Mouse (Mus musculus): ENCODE measurements at regions not wholly inside any gene's neighbourhood (a gene's known extent, or its start where the extent isn't known, plus 50 kb on each side); places are given as distances from the start of the nearest gene placed in this dataset.
A peak's percentile ranks its signal among the peaks of the same experiment; 100 is the strongest.

GRCm38 (mm10) chr12:25444355-25444754 is 347.4 kb upstream of the Id2 start:
- ATAC-seq, result no peak

- no peak for ATAC-seq
These were observed 342.1 kb upstream of the Id2 start for GRCm38 (mm10) chr12:25439029-25439551.

GRCm38 (mm10) chr12:25438217-25439028 is 341.5 kb upstream of the Id2 start:
- ATAC-seq, result peak; percentile 83

GRCm38 (mm10) chr12:25437556-25437955 is 340.6 kb upstream of the Id2 start:
- ATAC-seq, result no peak

- ATAC-seq, result no peak
These were observed 339.4 kb upstream of the Id2 start for GRCm38 (mm10) chr12:25436220-25436911.

GRCm38 (mm10) chr12:25432796-25433195 is 335.9 kb upstream of the Id2 start:
- ATAC-seq, result no peak

GRCm38 (mm10) chr12:25430911-25431310 is 334.0 kb upstream of the Id2 start:
- ATAC-seq, result no peak

- ATAC-seq, result peak; percentile 68
These were observed 331.1 kb upstream of the Id2 start for GRCm38 (mm10) chr12:25427911-25428642.

GRCm38 (mm10) chr12:25417336-25417735 is 320.4 kb upstream of the Id2 start:
- ATAC-seq, result no peak

- ATAC-seq, result no peak
These were observed 319.6 kb upstream of the Id2 start for GRCm38 (mm10) chr12:25416571-25416970.

GRCm38 (mm10) chr12:25415641-25416040 is 318.7 kb upstream of the Id2 start:
- no peak for ATAC-seq

GRCm38 (mm10) chr12:25415232-25415631 is 318.3 kb upstream of the Id2 start:
- ATAC-seq, result peak; percentile 67

GRCm38 (mm10) chr12:25407301-25407700 is 310.4 kb upstream of the Id2 start:
- no peak for ATAC-seq

GRCm38 (mm10) chr12:25400326-25400725 is 303.4 kb upstream of the Id2 start:
- no peak for ATAC-seq

GRCm38 (mm10) chr12:25398726-25399125 is 301.8 kb upstream of the Id2 start:
- ATAC-seq, result no peak

- peak; percentile 32 for ATAC-seq
These were observed 297.4 kb upstream of the Id2 start for GRCm38 (mm10) chr12:25394326-25394725.

GRCm38 (mm10) chr12:25393501-25393900 is 296.6 kb upstream of the Id2 start:
- ATAC-seq, result no peak

GRCm38 (mm10) chr12:25389202-25389601 is 292.3 kb upstream of the Id2 start:
- ATAC-seq, result no peak

GRCm38 (mm10) chr12:25387791-25388280 is 290.9 kb upstream of the Id2 start:
- ATAC-seq, result no peak

GRCm38 (mm10) chr12:25382961-25383360 is 286.0 kb upstream of the Id2 start:
- ATAC-seq, result no peak

- no peak for ATAC-seq
These were observed 285.5 kb upstream of the Id2 start for GRCm38 (mm10) chr12:25382475-25382874.

- ATAC-seq, result no peak
These were observed 284.7 kb upstream of the Id2 start for GRCm38 (mm10) chr12:25381619-25382018.

GRCm38 (mm10) chr12:25379996-25380395 is 283.1 kb upstream of the Id2 start:
- no peak for ATAC-seq

All from CD4-positive, CD25-positive, alpha-beta regulatory T cell, adult 4 months (primary cell).